Mouse (Mus musculus): ENCODE data around the gene Piezo1. TPM values are rescaled to one million over a fixed set of nuclear protein-coding genes. Genes with fewer than 3 reads are reported as not detected.

The Piezo1 gene
- polyA plus RNA-seq, 1 experiment = 6.8 TPM

DNA sequence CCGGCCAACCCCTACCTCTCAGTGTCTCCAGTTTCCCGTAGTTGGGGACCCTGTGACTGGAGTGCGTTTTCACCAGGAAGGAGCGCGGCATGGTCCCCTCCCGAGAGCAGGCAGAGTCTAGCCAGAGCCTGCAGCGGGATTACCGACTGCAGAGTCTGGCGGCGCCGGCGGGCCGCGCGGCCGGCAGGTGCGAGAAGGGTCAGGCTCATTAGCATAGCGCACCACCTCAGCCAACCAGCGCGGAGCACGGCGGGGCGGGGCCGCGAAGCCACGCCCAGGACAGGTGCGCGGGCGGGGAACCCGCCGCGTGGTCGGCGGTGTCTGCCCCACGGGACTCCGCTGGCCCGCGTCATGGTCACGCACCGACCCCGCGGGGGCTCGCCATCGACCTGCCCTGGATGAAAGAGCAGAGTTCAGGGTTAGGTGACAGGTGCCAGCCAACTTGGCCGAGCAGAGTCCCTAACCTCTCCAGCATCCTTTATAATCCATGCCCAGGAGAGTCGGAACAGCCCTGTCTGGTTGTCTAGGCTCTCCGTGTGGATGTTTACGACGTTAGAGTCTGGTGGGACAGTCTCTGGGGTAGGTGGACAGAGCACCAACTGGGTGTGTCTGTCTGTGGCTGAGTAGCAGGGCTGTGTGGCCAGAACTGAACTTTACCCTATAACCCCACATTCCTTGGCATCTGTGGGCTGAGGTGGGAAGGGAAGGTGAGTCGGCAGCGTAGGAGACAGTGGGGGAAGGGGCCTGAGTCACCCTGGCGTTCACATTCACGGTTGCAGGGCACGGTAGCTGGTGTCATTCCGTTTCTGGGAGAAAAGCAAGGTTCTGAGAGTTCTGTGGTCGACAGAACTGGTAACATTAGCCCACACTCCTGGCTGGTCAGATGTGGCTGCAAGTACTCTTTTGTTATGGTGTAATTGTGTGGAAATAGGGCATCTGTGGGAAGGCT, 90.3 kb downstream of the Piezo1 start, which contains the start of gene Snai3:
Gene Snai3 (minus strand): TSS at position 210 of the 949 bp plus-strand sequence.
- no peaks in the 10 kb centered on the region for H3K27me3 ChIP-seq (ENCODE audit: control insufficient read depth, insufficient read depth, low read length)
- TF ChIP-seq POLR2A (IDR thresholded peaks at IDR 0.05; ENCODE audit: control insufficient read depth, low read depth, low read length) = no peak
- no peak for TF ChIP-seq CTCF (IDR thresholded peaks at IDR 0.05; ENCODE audit: control insufficient read depth, insufficient read depth, insufficient replicate concordance, low read depth, low read length)
- H3K4me1 ChIP-seq (ENCODE audit: control insufficient read depth, insufficient read depth, low read length) = peaks cover 17% of the 10 kb centered on the region
- no peak within 1 kb of the TSS for H3K27ac ChIP-seq (ENCODE audit: control insufficient read depth, insufficient read depth, low read depth, low read length)
- H3K36me3 ChIP-seq (ENCODE audit: control insufficient read depth, insufficient read depth, low read length) = no peaks in the 10 kb centered on the region
- peak within 1 kb of the TSS; percentile 36 for H3K4me3 ChIP-seq (ENCODE audit: control insufficient read depth, low read depth, low read length)

DNA sequence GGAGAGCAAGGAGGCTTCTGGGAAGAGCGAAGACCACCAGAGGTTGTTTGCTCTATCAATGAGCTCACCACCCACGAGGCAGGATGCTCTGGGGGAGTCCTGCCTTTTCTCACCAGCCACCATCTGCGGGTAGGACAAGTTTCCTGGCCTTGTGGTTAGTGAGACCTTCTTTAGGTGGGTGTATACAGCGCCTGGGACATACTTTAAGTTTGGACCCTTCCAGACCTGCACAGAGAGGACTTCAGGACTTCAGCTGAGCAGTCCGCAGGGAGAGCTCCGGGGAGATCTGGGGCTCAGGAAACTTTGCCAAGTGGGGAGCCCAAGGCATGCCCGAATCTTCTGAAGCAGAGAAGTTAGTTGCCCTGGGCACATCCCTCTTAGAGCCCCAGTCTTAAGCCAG, 91.1 kb downstream of the Piezo1 start:
- no peak for TF ChIP-seq CTCF (IDR thresholded peaks at IDR 0.05; ENCODE audit: control insufficient read depth, insufficient read depth, insufficient replicate concordance, low read depth, low read length)
- no peak for TF ChIP-seq POLR2A (IDR thresholded peaks at IDR 0.05; ENCODE audit: control insufficient read depth, low read depth, low read length)
- no peak overlapping the region for H3K27ac ChIP-seq (ENCODE audit: control insufficient read depth, insufficient read depth, low read depth, low read length)
- H3K27me3 ChIP-seq (ENCODE audit: control insufficient read depth, insufficient read depth, low read length) = no peaks in the 10 kb centered on the region
- peaks cover 17% of the 10 kb centered on the region for H3K4me1 ChIP-seq (ENCODE audit: control insufficient read depth, insufficient read depth, low read length)
- no peaks in the 10 kb centered on the region for H3K36me3 ChIP-seq (ENCODE audit: control insufficient read depth, insufficient read depth, low read length)
- H3K4me3 ChIP-seq (ENCODE audit: control insufficient read depth, low read depth, low read length) = peak overlapping the region; percentile 36

DNA sequence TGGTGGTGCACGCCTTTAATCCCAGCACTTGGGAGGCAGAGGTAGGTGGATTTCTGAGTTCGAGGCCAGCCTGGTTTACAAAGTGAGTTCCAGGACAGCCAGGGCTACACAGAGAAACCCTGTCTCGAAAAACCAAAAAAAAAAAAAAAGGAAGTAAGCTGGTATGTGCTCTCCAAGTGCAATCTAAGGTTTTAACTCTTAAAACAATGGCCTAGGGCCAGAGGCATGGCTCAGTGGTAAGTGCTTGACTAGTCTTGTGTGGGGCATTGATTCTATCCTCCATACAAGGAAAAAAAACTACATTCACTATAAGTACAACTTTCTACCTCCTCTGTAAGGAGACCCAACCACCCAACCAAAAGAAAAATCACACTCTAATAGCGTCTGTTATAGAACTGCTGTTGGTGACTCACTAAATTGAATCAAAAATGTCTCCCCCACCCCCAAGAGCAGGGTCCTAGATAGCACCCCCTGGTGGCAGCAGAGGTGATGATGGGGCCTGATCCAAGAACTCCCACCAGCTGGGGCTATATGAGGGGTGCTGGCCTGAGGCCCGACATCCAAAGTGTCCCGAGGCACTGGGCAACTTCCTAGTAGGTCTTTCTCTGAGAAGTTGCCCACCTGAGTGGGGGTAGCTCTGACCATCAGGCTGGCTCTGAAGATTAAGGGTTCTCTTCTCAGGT, 91.8 kb downstream of the Piezo1 start:
- Histone ChIP-seq H3K27ac (ENCODE audit: control insufficient read depth, insufficient read depth, low read depth, low read length) (no peak overlapping the region), H3K27me3 (ENCODE audit: control insufficient read depth, insufficient read depth, low read length) (no peaks in the 10 kb centered on the region), H3K4me1 (ENCODE audit: control insufficient read depth, insufficient read depth, low read length) (peaks cover 17% of the 10 kb centered on the region), H3K4me3 (ENCODE audit: control insufficient read depth, low read depth, low read length) (no peak overlapping the region), H3K36me3 (ENCODE audit: control insufficient read depth, insufficient read depth, low read length) (no peaks in the 10 kb centered on the region)
- 0 out of 2 replicates have a peak, but pooled peaks have one; percentile 21 for TF ChIP-seq CTCF (IDR thresholded peaks at IDR 0.05; ENCODE audit: control insufficient read depth, insufficient read depth, insufficient replicate concordance, low read depth, low read length)
- no peak for TF ChIP-seq POLR2A (IDR thresholded peaks at IDR 0.05; ENCODE audit: control insufficient read depth, low read depth, low read length)

DNA sequence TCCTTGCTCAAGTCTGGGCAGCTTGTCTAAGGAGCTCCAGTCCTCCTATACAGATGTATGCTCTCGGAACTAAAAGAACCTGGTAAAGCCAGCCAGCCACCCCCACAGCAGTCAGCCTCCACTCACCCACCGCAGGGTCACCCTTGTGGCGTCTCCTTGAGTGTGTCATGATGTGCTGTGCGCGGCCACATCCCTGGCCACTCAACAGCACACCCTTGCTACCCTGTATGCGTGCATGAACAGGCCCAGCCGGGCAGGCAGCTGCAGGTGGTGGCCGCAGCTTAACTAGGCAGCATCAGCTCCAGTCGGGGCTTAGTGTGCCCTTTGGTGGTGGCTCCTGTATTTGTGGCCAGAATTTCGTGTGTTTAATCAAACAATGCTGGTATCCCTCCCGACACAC, 94.0 kb downstream of the Piezo1 start:
- Histone ChIP-seq H3K4me3 (ENCODE audit: control insufficient read depth, low read depth, low read length) (no peak overlapping the region), H3K27me3 (ENCODE audit: control insufficient read depth, insufficient read depth, low read length) (no peaks in the 10 kb centered on the region), H3K4me1 (ENCODE audit: control insufficient read depth, insufficient read depth, low read length) (peaks cover 17% of the 10 kb centered on the region), H3K36me3 (ENCODE audit: control insufficient read depth, insufficient read depth, low read length) (no peaks in the 10 kb centered on the region), H3K27ac (ENCODE audit: control insufficient read depth, insufficient read depth, low read depth, low read length) (no peak overlapping the region)
- TF ChIP-seq CTCF (IDR thresholded peaks at IDR 0.05; ENCODE audit: control insufficient read depth, insufficient read depth, insufficient replicate concordance, low read depth, low read length) (no peak), POLR2A (IDR thresholded peaks at IDR 0.05; ENCODE audit: control insufficient read depth, low read depth, low read length) (no peak)

DNA sequence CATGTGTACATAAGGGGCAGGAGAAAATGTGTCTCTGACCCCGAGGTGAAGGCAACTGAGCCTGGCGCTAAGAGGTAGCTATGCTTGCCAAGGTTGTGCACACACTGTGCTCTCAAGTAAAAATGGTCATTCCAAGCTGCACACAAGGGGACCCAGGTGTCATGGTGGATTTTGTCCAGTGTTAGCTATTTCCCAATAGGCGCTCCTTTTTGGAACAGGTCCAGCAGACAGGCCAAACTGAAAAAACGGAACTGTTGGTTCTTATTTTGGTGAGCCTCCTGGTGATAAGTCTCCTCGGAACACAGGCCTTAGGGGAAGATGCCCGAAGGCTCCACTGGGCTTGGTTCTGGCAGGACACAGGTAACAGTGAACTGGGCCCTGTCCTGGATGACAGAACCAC, 96.7 kb downstream of the Piezo1 start:
- Histone ChIP-seq H3K36me3 (ENCODE audit: control insufficient read depth, insufficient read depth, low read length) (no peaks in the 10 kb centered on the region), H3K4me1 (ENCODE audit: control insufficient read depth, insufficient read depth, low read length) (peaks cover under 1% of the 10 kb centered on the region; the same call in 1 of the 2 replicates), H3K4me3 (ENCODE audit: control insufficient read depth, low read depth, low read length) (no peak overlapping the region), H3K27ac (ENCODE audit: control insufficient read depth, insufficient read depth, low read depth, low read length) (no peak overlapping the region), H3K27me3 (ENCODE audit: control insufficient read depth, insufficient read depth, low read length) (no peaks in the 10 kb centered on the region)
- TF ChIP-seq POLR2A (IDR thresholded peaks at IDR 0.05; ENCODE audit: control insufficient read depth, low read depth, low read length) = no peak
- no peak for TF ChIP-seq CTCF (IDR thresholded peaks at IDR 0.05; ENCODE audit: control insufficient read depth, insufficient read depth, insufficient replicate concordance, low read depth, low read length)

DNA sequence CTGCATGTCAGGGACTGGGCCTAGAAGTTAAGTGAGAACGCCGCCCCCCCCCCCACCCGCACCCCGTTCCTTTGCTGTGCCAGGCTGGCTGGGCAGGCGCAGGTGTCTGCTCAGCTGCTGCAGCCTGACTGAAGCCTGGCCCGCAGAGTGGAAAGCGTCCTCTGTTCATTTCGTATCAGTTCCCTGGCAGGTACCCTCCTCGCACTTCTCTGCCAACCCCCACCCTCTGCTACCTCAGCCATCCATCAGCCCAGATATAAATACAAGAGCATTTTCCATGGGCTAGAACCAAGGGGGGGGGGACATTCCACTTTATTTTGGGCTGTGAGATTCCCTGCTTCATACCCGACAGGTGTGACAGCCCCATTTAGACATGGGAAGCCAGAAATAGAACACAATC, 99.0 kb downstream of the Piezo1 start:
- TF ChIP-seq POLR2A (IDR thresholded peaks at IDR 0.05; ENCODE audit: control insufficient read depth, low read depth, low read length) (no peak), CTCF (IDR thresholded peaks at IDR 0.05; ENCODE audit: control insufficient read depth, insufficient read depth, insufficient replicate concordance, low read depth, low read length) (no peak)
- H3K27me3 ChIP-seq (ENCODE audit: control insufficient read depth, insufficient read depth, low read length) = no peaks in the 10 kb centered on the region
- H3K4me1 ChIP-seq (ENCODE audit: control insufficient read depth, insufficient read depth, low read length) = no peaks in the 10 kb centered on the region; the same call in 1 of the 2 replicates
- no peaks in the 10 kb centered on the region for H3K36me3 ChIP-seq (ENCODE audit: control insufficient read depth, insufficient read depth, low read length)
- no peak overlapping the region for H3K27ac ChIP-seq (ENCODE audit: control insufficient read depth, insufficient read depth, low read depth, low read length)
- no peak overlapping the region for H3K4me3 ChIP-seq (ENCODE audit: control insufficient read depth, low read depth, low read length)

DNA sequence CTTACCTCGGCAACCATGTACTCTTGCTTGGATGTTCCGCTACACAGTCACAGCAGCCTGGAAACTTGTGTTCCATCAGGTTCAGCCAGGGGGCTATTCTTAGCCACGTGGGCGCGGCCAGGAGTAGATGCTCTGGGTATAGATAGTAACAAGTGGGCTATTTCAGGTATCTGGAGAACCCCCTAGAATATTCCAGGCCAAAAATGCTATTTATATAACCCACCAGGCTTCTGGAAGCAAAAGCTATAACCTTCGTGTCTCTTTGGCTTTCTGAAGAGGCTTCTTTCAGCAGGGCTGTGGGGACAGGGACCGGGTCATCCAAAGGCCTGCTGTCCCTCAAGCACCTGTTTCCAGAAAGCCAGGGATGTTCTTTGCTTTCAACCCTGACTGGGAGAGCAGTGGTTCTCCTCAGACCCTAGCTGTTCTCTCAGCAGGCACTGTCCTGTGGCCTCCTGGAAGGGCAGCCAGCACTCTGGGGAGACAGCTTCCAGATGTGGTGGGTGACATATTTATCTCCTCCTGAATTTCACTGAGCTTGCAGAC, 99.9 kb downstream of the Piezo1 start:
- Histone ChIP-seq H3K4me3 (ENCODE audit: control insufficient read depth, low read depth, low read length) (no peak overlapping the region), H3K4me1 (ENCODE audit: control insufficient read depth, insufficient read depth, low read length) (no peaks in the 10 kb centered on the region; the same call in 1 of the 2 replicates), H3K36me3 (ENCODE audit: control insufficient read depth, insufficient read depth, low read length) (no peaks in the 10 kb centered on the region), H3K27ac (ENCODE audit: control insufficient read depth, insufficient read depth, low read depth, low read length) (no peak overlapping the region), H3K27me3 (ENCODE audit: control insufficient read depth, insufficient read depth, low read length) (no peaks in the 10 kb centered on the region)
- no peak for TF ChIP-seq POLR2A (IDR thresholded peaks at IDR 0.05; ENCODE audit: control insufficient read depth, low read depth, low read length)
- no peak for TF ChIP-seq CTCF (IDR thresholded peaks at IDR 0.05; ENCODE audit: control insufficient read depth, insufficient read depth, insufficient replicate concordance, low read depth, low read length)

Measured in testis, adult 2 months (tissue).